Mouse (Mus musculus): ENCODE results near the gene Rnf121. TPM values are rescaled to one million over a fixed set of nuclear protein-coding genes. Genes with fewer than 3 reads are reported as not detected.

Gene Rnf121
- polyA plus RNA-seq, 1 experiment, result 48.0 TPM

DNA sequence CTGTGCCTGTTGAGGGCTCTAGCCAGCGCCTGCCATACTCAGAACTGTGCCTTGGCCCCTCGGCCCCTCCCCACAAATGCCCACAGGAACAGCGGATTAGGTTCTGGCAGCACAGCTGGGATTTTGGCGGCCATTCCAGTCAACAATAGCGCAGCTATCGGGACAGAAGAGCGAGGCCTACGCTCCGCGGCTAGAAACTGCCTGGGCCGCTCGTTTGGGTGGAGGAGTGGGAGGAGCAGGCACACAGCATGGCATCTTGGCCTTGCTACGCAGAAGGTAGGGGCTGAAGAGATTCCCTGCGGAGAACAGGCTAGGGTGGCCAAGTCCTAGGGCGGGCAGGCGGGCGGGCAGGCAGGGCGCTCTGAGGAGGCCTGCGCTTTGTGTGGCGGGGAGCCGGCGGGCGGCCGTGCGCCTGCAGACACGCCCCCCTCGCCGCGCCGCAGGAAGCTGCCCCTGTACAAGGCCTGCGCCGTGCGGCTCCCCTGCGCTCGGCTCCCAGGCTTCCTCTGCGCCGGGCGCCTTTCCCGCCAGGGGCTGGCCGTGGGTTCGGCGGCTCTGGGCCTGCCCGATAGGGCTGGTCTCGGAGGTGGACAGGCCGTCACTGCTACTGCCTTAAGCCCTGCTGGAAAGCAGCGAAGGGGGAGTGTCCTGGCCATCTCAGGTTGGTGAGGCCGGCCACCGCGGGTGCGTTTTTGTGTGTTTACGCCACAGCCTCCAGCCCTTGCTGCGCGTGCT, 95.4 kb downstream of the Rnf121 start:
- peak overlapping the region; percentile 78 for H3K4me2 ChIP-seq (ENCODE audit: low read depth)
- H3K36me3 ChIP-seq (ENCODE audit: control insufficient read depth, insufficient read depth), result no peaks in the 10 kb centered on the region
- H3K79me2 ChIP-seq (ENCODE audit: control insufficient read depth, insufficient read depth), result peaks cover 72% of the 10 kb centered on the region
- H3K27me3 ChIP-seq (ENCODE audit: control insufficient read depth, insufficient read depth, insufficient read length), result no peaks in the 10 kb centered on the region
- no peak for TF ChIP-seq TCF12 (IDR thresholded peaks at IDR 0.05; ENCODE audit: insufficient read depth, poor library complexity, severe bottlenecking)
- peak in 1 of 3 experiments; percentile 13 for TF ChIP-seq MYOD1 (IDR thresholded peaks at IDR 0.05; ENCODE audit: control insufficient read depth in 1 of 3, insufficient read length in 2 of 3, low read depth in 2 of 3)
- TF ChIP-seq POLR2AphosphoS2 (IDR thresholded peaks at IDR 0.05; ENCODE audit: insufficient read length, low read depth), result peak; percentile 86
- peak; percentile 82 for TF ChIP-seq POLR2A (IDR thresholded peaks at IDR 0.05; ENCODE audit: insufficient read length, low read depth)
- no peak for TF ChIP-seq SRF (IDR thresholded peaks at IDR 0.05; ENCODE audit: control insufficient read depth, insufficient read length, low read depth)
- TF ChIP-seq MAX (IDR thresholded peaks at IDR 0.05; ENCODE audit: low read depth), result no peak
- no peak for TF ChIP-seq REST (IDR thresholded peaks at IDR 0.05; ENCODE audit: insufficient read depth, insufficient read length)
- TF ChIP-seq E2F4 (IDR thresholded peaks at IDR 0.05; ENCODE audit: insufficient read depth), result no peak
- no peak for TF ChIP-seq TCF3 (IDR thresholded peaks at IDR 0.05; ENCODE audit: insufficient read length, low read depth)
- TF ChIP-seq CEBPB (IDR thresholded peaks at IDR 0.05; ENCODE audit: insufficient read depth, poor library complexity, severe bottlenecking), result no peak
- TF ChIP-seq MYOG (IDR thresholded peaks at IDR 0.05; ENCODE audit: control insufficient read depth in 1 of 3, insufficient read depth in 1 of 3, insufficient read length in 2 of 3, low read depth in 2 of 3), result peak in 1 of 3 experiments; percentile 39
- TF ChIP-seq USF1 (IDR thresholded peaks at IDR 0.05; ENCODE audit: low read depth), result no peak
- peak overlapping the region; percentile 79 for H3K4me3 ChIP-seq
- peak overlapping the region; percentile 28 for H3ac ChIP-seq (ENCODE audit: control insufficient read depth, insufficient read length)

Other genes starting within 250 kb of the Rnf121 start
- 0.02 TPM for gene Phox2a, start 247.2 kb downstream of the Rnf121 start, polyA plus RNA-seq (2012; fragmentation: generic; extraction: Trizol)
- gene Inppl1, start 227.2 kb downstream of the Rnf121 start, polyA plus RNA-seq (2012; fragmentation: generic; extraction: Trizol), result 241 TPM
- gene Folr2, start 208.3 kb downstream of the Rnf121 start, polyA plus RNA-seq (2012; fragmentation: generic; extraction: Trizol), result not detected
- gene Anapc15, start 201.8 kb downstream of the Rnf121 start, polyA plus RNA-seq (2012; fragmentation: generic; extraction: Trizol), result 35.1 TPM
- gene Folr1, start 194.7 kb downstream of the Rnf121 start, polyA plus RNA-seq (2012; fragmentation: generic; extraction: Trizol), result 2.2 TPM
- 202 TPM for gene Lamtor1, start 159.6 kb downstream of the Rnf121 start, polyA plus RNA-seq (2012; fragmentation: generic; extraction: Trizol)
- 0.06 TPM for gene Tomt, start 159.1 kb downstream of the Rnf121 start, polyA plus RNA-seq (2012; fragmentation: generic; extraction: Trizol)
- 8.8 TPM for gene Lrrc51, start 131.6 kb downstream of the Rnf121 start, polyA plus RNA-seq (2012; fragmentation: generic; extraction: Trizol)
- gene Numa1, start 131.4 kb downstream of the Rnf121 start, polyA plus RNA-seq (2012; fragmentation: generic; extraction: Trizol), result 60.3 TPM
- gene Il18bp, start 46.8 kb downstream of the Rnf121 start, polyA plus RNA-seq (2012; fragmentation: generic; extraction: Trizol), result 0.84 TPM
- 6.1 TPM for gene Xndc1, start within 50 bp of the Rnf121 start, polyA plus RNA-seq (2012; fragmentation: generic; extraction: Trizol)
- 0.12 TPM for gene Xntrpc, start 244 bp upstream of the Rnf121 start, polyA plus RNA-seq (2012; fragmentation: generic; extraction: Trizol)
- not detected for gene Trpc2, start 17.6 kb upstream of the Rnf121 start, polyA plus RNA-seq (2012; fragmentation: generic; extraction: Trizol)
- 44.4 TPM for gene Art1, start 36.3 kb upstream of the Rnf121 start, polyA plus RNA-seq (2012; fragmentation: generic; extraction: Trizol)
- 6.9 TPM for gene Art5, start 44.0 kb upstream of the Rnf121 start, polyA plus RNA-seq (2012; fragmentation: generic; extraction: Trizol)
- 0.04 TPM for gene Chrna10, start 51.4 kb upstream of the Rnf121 start, polyA plus RNA-seq (2012; fragmentation: generic; extraction: Trizol)
- 16.1 TPM for gene Nup98, start 144.7 kb upstream of the Rnf121 start, polyA plus RNA-seq (2012; fragmentation: generic; extraction: Trizol)
- gene Pgap2, start 144.7 kb upstream of the Rnf121 start, polyA plus RNA-seq (2012; fragmentation: generic; extraction: Trizol), result 33.3 TPM
- gene Rhog, start 190.6 kb upstream of the Rnf121 start, polyA plus RNA-seq (2012; fragmentation: generic; extraction: Trizol), result 62.6 TPM
- gene Stim1, start 202.3 kb upstream of the Rnf121 start, polyA plus RNA-seq (2012; fragmentation: generic; extraction: Trizol), result 37.0 TPM

All from myocyte (in vitro differentiated cells).